Comparison of ENCODE assay signal across 27 mouse cellular contexts in the genomic region with DNA sequence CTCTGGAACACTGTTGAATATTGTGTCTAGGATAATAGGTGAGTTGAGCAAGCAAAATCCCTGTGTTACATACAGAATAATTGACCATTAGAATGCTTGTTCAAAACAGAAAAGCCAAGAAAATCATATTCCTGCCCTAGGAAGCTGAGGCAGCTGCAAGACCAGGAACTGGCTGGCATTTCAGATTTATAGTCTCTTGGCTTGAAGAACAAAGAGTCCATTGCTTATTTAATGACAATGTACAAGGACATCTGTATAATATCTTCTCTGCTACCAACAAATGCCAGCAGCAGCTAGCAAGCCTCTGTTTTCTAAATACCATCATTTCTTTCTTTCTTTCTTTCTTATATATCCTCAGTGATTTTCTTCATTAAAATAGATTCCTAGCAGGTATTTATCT.
DNase-seq lines count a peak whose midpoint lies in the region; ATAC-seq and TF ChIP-seq lines count a peak whose summit lies in the region.
"Had no signal": no experiment of that assay in that cellular context is flagged by ENCODE, and none has a peak within 500 bp of the region (broad histone marks: within the 10 kb centered on the region; RNA-seq: fewer than 3 reads in every experiment).

No protein-coding gene starts in this region.

- H3K4me1 ChIP-seq in cortical plate, adult 2 months (ENCODE audit: control insufficient read depth, insufficient read depth, low read length), result peaks cover 2% of the 10 kb centered on the region; the same call in 1 of the 2 replicates
- H3K4me1 ChIP-seq: forebrain, embryonic 10.5 days; forebrain, embryonic 13.5 days; heart, embryonic 10.5 days; heart, embryonic 13.5 days had no signal

- no peak overlapping the region for H3K4me3 ChIP-seq in left cerebral cortex, adult 2 months
- H3K4me3 ChIP-seq in cortical plate, adult 2 months (ENCODE audit: insufficient read depth, low read length), result no peak overlapping the region
- H3K4me3 ChIP-seq: forebrain, embryonic 10.5 days; forebrain, embryonic 13.5 days; heart, adult 2 months; heart, embryonic 10.5 days; heart, embryonic 13.5 days had no signal

- peak; percentile 23 to 81 for DNase-seq in adrenal gland, adult (ENCODE audit: inconsistent age in 2 of 2, low spot score in 1 of 2)
- no peak for DNase-seq in adrenal gland, adult 18-20 months (ENCODE audit: low spot score in 2 of 2)
- no peak for DNase-seq in frontal cortex, postnatal 25 days (ENCODE audit: low spot score in 2 of 2)
- DNase-seq in left cerebral cortex, adult 2 months (ENCODE audit: extremely low spot score in 1 of 2, low spot score in 2 of 2), result no peak
- DNase-seq in left cerebral cortex, postnatal 4 days, result no peak
- DNase-seq in urinary bladder, adult 2 months (ENCODE audit: low spot score), result no peak
- DNase-seq: cerebellum, adult 11-12 months; cerebellum, adult 8-10 months; cerebellum, postnatal 10 days; cerebellum, postnatal 36 days; forebrain, postnatal 0 days; gastrocnemius, postnatal 10 days; gastrocnemius, postnatal 36 days; heart, adult 2 months; heart, postnatal 14 days; heart, postnatal 4 days had no signal

- peak overlapping the region; percentile 59; the same call in 1 of the 2 replicates for H3K27ac ChIP-seq in left cerebral cortex, adult 2 months
- peak overlapping the region; percentile 95 for H3K27ac ChIP-seq in cortical plate, adult 2 months (ENCODE audit: insufficient read depth, low read length)
- H3K27ac ChIP-seq: forebrain, embryonic 10.5 days; forebrain, embryonic 13.5 days; heart, adult 2 months; heart, embryonic 10.5 days; heart, embryonic 13.5 days; hindbrain, embryonic 14.5 days; hindbrain, postnatal 0 days had no signal

- TF ChIP-seq CTCF in left cerebral cortex, adult 2 months (IDR thresholded peaks at IDR 0.05), result no peak
- TF ChIP-seq CTCF in cortical plate, adult 2 months (IDR thresholded peaks at IDR 0.05; ENCODE audit: extremely low read depth, insufficient read depth, low read length), result no peak

- no peak for TF ChIP-seq POLR2A in cortical plate, adult 2 months (IDR thresholded peaks at IDR 0.05; ENCODE audit: extremely low read depth, insufficient read depth, low read length)

- intact Hi-C loops in left cerebral cortex, adult 2 months (cut with DNase I), result no loop called here
- intact Hi-C loops in left cerebral cortex, postnatal 4 days (cut with DNase I), result no loop called here

- ATAC-seq in frontal cortex, adult (ENCODE audit: low TSS enrichment), result peak; percentile 63; the same call in 1 of the 2 replicates
- ATAC-seq: forebrain, embryonic 13.5 days; forebrain, postnatal 0 days; hindbrain, postnatal 0 days; inflammation-experienced regulatory T-cells, adult 6 months; intestine, embryonic 16.5 days; Patski had no signal

Comparison
In these comparisons a context has a peak if more than half of its experiments do, and no peak if none do; other contexts are left out.
1. DNase-seq: peak in adrenal gland, adult (2 of 2); none in adrenal gland, adult 18-20 months (0 of 2), frontal cortex, postnatal 25 days (0 of 2), left cerebral cortex, adult 2 months (0 of 2), left cerebral cortex, postnatal 4 days (single experiment) and urinary bladder, adult 2 months (single experiment).